Mouse (Mus musculus): ENCODE results near the gene Cryba4. TPM values are rescaled to one million over a fixed set of nuclear protein-coding genes. Genes with fewer than 3 reads are reported as not detected.

Gene Cryba4
- polyA plus RNA-seq, 1 experiment from 2014 or later, result 1.3 TPM

DNA sequence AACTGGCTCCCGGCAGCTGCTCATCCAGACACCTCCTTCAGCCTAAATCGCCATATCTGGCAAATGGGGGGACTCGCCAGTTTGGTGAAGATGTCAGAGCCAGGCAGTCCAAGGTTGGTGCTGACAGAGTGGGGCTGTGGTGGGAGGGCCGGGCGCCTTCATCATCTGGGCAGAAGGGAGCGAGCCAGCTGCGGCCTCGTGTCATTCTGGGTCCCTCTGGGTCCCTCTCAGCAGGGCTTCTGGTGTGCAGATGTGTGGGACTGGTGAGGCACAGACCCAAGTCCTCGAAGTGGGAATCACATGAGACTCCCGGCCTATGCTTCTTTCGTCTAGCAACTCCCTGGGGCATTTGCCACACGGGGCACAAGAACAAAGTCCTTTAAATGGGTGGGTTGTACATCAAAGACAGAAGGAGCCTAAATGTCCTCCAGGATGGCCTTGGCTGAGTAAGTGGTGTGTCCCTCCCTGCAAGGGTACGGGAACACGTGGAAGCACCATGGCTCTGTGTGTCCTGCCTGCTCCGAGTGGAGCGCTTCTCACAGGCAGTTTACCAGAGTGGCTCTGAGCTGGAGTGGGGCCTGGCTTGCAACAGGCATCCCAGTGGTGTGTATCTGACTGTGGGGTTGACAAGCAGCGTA is 40.1 kb upstream of the Cryba4 start:
- no peak for ATAC-seq
- no peaks in the 10 kb centered on the region for H3K36me3 ChIP-seq (ENCODE audit: control insufficient read depth, insufficient read depth)
- H3K4me1 ChIP-seq (replicated peaks; ENCODE audit: control insufficient read depth, insufficient read depth, low read length), result peaks cover 9% of the 10 kb centered on the region
- no peaks in the 10 kb centered on the region for H3K9me3 ChIP-seq (ENCODE audit: control insufficient read depth)
- WGBS, result 84% methylated on average over 17 of the region's 17 CpGs
- no peak overlapping the region for H3K9ac ChIP-seq (ENCODE audit: low read depth, low read length)
- no peaks in the 10 kb centered on the region for H3K27me3 ChIP-seq (replicated peaks; ENCODE audit: control insufficient read depth, insufficient read depth, low read length)
- no peak overlapping the region for H3K4me2 ChIP-seq (replicated peaks; ENCODE audit: low read depth)
- TF ChIP-seq CTCF (IDR thresholded peaks at IDR 0.05; ENCODE audit: low read depth), result no peak
- H3K27ac ChIP-seq (ENCODE audit: low read depth, low read length), result no peak overlapping the region
- no peak overlapping the region for H3K4me3 ChIP-seq (ENCODE audit: low read depth, low read length)

DNA sequence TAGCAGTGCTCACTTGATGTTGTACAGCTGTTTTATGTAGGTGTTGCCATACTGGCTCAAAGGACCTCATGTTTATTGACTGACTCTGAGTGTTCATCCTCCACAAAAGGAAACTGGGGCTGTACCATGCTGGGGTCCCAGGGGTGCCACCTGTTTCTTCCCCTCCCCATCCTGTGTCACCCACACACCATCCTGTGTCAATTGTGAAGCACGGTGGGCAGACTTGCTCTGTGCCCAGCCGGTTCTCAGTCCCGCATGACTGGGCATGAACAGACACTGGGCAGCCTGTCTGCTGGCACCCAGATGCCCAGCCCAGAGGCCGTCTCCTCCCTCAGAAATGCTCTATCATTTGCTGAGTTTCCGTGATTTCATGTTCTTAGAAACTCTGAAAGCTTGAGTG is 39.5 kb upstream of the Cryba4 start:
- Histone ChIP-seq H3K27me3 (replicated peaks; ENCODE audit: control insufficient read depth, insufficient read depth, low read length) (no peaks in the 10 kb centered on the region), H3K27ac (ENCODE audit: low read depth, low read length) (no peak overlapping the region), H3K36me3 (ENCODE audit: control insufficient read depth, insufficient read depth) (no peaks in the 10 kb centered on the region), H3K4me1 (replicated peaks; ENCODE audit: control insufficient read depth, insufficient read depth, low read length) (peaks cover 7% of the 10 kb centered on the region), H3K9me3 (ENCODE audit: control insufficient read depth) (no peaks in the 10 kb centered on the region), H3K4me2 (replicated peaks; ENCODE audit: low read depth) (no peak overlapping the region), H3K4me3 (ENCODE audit: low read depth, low read length) (no peak overlapping the region), H3K9ac (ENCODE audit: low read depth, low read length) (no peak overlapping the region)
- ATAC-seq, result no peak
- no peak for TF ChIP-seq CTCF (IDR thresholded peaks at IDR 0.05; ENCODE audit: low read depth)
- 88% methylated on average over 5 of the region's 5 CpGs for WGBS

DNA sequence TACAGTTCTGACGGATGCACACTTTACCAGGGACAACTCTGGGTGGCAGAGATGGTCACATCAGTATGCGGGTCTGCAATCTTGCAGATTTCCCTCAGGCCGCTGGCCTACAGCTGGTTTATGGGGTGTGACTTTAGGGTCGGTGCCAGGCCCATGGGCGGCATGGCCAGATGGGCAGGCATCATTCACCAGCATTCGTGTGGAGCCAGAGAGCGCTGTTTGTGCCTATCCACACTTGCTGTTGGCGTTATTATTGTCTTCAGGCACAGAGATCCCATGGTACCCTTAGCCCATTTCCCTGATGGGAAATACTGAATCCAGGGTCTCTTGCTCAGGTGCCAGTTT is 38.2 kb upstream of the Cryba4 start:
- H3K4me3 ChIP-seq (ENCODE audit: low read depth, low read length), result no peak overlapping the region
- H3K36me3 ChIP-seq (ENCODE audit: control insufficient read depth, insufficient read depth), result no peaks in the 10 kb centered on the region
- no peak overlapping the region for H3K9ac ChIP-seq (ENCODE audit: low read depth, low read length)
- no peak for ATAC-seq
- peaks cover 3% of the 10 kb centered on the region for H3K4me1 ChIP-seq (replicated peaks; ENCODE audit: control insufficient read depth, insufficient read depth, low read length)
- WGBS, result 88% methylated on average over 8 of the region's 8 CpGs
- H3K9me3 ChIP-seq (ENCODE audit: control insufficient read depth), result no peaks in the 10 kb centered on the region
- no peak overlapping the region for H3K4me2 ChIP-seq (replicated peaks; ENCODE audit: low read depth)
- no peaks in the 10 kb centered on the region for H3K27me3 ChIP-seq (replicated peaks; ENCODE audit: control insufficient read depth, insufficient read depth, low read length)
- H3K27ac ChIP-seq (ENCODE audit: low read depth, low read length), result no peak overlapping the region
- no peak for TF ChIP-seq CTCF (IDR thresholded peaks at IDR 0.05; ENCODE audit: low read depth)

DNA sequence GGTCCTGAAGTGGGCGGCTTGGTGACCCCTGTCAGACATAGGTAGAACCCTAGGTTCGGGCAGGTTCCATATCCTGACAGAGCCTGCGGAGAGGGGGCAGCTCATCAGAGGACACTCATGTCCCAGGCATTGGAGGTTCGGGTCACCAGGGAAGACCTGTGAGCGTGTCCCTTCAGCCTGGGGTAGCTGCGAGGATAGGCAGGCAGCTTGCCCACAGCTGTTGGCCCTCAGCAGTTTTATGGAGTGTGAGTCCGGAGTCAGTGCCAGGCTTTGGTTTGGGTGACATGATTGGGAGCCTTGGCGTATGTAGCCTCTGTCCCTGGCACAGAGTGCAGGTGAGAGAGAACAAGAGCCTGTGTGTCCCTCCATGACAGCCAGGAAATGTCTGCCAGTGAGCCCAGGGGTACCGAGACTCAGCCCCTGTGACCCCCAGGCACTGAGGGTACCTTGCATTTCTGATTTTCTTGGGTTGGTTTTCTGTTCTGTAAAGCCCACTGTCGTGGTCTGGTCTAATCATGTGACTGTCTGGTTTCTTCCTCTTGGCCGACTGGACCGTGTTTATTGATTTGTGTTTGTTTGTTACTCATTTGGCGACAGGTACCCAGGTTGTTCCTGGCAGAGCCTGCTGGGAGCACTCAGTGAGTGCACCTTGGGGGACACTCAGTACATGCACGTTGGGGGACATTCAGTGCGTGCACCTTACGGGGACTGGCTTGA is 37.7 kb upstream of the Cryba4 start:
- no peak for TF ChIP-seq CTCF (IDR thresholded peaks at IDR 0.05; ENCODE audit: low read depth)
- Histone ChIP-seq H3K27me3 (replicated peaks; ENCODE audit: control insufficient read depth, insufficient read depth, low read length) (no peaks in the 10 kb centered on the region), H3K27ac (ENCODE audit: low read depth, low read length) (no peak overlapping the region), H3K9ac (ENCODE audit: low read depth, low read length) (no peak overlapping the region), H3K4me3 (ENCODE audit: low read depth, low read length) (no peak overlapping the region), H3K9me3 (ENCODE audit: control insufficient read depth) (no peaks in the 10 kb centered on the region), H3K4me1 (replicated peaks; ENCODE audit: control insufficient read depth, insufficient read depth, low read length) (peaks cover 3% of the 10 kb centered on the region), H3K4me2 (replicated peaks; ENCODE audit: low read depth) (0 out of 2 replicates have a peak overlapping the region, but pooled peaks have one; percentile 13), H3K36me3 (ENCODE audit: control insufficient read depth, insufficient read depth) (no peaks in the 10 kb centered on the region)
- 80% methylated on average over 16 of the region's 16 CpGs for WGBS
- no peak for ATAC-seq

DNA sequence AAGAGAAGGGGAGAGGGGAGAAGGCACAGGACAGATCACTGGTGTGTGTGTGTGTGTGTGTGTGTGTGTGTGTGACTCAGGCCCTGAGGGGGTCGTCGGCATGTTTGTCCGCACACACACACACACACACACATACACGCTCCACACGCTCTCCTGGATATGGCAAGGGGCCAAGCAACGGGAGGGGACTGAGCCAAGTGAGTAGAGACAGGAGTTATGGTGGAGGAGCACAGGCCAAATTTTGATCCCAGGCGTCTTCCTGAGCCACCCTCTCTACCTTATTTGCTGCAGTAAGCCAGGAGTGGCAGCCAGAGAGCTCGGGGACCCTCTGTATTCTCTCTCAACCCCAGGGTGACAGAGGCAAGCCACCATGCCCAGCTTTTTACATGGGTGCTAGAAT is 36.9 kb upstream of the Cryba4 start:
- H3K9ac ChIP-seq (ENCODE audit: low read depth, low read length), result no peak overlapping the region
- H3K9me3 ChIP-seq (ENCODE audit: control insufficient read depth), result no peaks in the 10 kb centered on the region
- H3K36me3 ChIP-seq (ENCODE audit: control insufficient read depth, insufficient read depth), result no peaks in the 10 kb centered on the region
- no peak for ATAC-seq
- 50% methylated on average over 8 of the region's 8 CpGs for WGBS
- no peaks in the 10 kb centered on the region for H3K27me3 ChIP-seq (replicated peaks; ENCODE audit: control insufficient read depth, insufficient read depth, low read length)
- TF ChIP-seq CTCF (IDR thresholded peaks at IDR 0.05; ENCODE audit: low read depth), result no peak
- H3K4me3 ChIP-seq (ENCODE audit: low read depth, low read length), result no peak overlapping the region
- no peak overlapping the region for H3K4me2 ChIP-seq (replicated peaks; ENCODE audit: low read depth)
- H3K27ac ChIP-seq (ENCODE audit: low read depth, low read length), result no peak overlapping the region
- peaks cover 3% of the 10 kb centered on the region for H3K4me1 ChIP-seq (replicated peaks; ENCODE audit: control insufficient read depth, insufficient read depth, low read length)

DNA sequence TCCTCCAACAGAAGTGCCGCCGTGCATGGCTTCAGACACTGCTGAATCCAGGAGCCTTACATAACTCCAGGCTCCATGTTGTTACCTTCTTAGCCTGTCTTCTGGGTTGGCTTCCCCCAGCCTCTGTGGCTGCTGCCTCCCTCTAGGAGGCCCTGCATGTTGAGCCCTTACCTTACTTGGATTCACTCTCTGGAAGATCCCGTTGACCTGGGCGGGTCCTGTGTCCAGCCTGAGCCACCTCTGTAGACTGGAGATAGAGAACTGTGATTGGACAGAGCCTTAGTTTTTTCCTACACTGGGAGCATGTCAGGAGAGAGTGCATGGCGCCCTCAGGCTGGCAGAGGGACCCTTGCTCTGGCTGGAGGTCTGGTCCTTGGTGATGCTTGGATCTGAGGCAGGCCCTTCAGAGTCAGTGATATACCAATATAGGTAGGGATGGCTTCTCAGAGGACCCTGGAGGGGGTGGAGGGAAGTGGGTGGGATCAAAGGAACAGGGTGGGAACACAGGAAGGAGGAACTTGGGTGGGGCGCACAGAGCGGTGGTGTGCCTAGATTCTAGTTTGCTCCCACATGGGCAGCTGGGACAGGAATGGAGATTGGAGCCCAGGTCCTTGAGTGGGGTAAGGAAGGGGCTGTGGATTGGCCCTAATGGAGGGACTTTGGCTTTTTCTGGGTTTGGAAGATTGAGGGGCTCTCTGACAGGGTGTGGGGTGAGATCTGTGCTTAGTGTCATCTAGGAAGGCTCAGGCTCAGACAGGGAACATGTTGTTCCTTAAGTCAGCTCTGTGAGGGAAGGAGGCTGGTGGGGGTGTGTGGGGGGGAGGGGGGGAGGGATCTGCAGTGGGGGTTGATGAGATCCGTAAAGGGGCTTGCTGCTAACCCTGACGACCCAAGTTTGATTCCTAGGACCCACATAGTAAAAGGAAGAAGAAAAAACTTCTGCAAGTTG is 36.1 kb upstream of the Cryba4 start:
- Histone ChIP-seq H3K36me3 (ENCODE audit: control insufficient read depth, insufficient read depth) (no peaks in the 10 kb centered on the region), H3K4me2 (replicated peaks; ENCODE audit: low read depth) (0 out of 2 replicates have a peak overlapping the region, but pooled peaks have one; percentile 9), H3K27me3 (replicated peaks; ENCODE audit: control insufficient read depth, insufficient read depth, low read length) (no peaks in the 10 kb centered on the region), H3K9me3 (ENCODE audit: control insufficient read depth) (no peaks in the 10 kb centered on the region), H3K27ac (ENCODE audit: low read depth, low read length) (peak overlapping the region; percentile 80), H3K9ac (ENCODE audit: low read depth, low read length) (no peak overlapping the region), H3K4me1 (replicated peaks; ENCODE audit: control insufficient read depth, insufficient read depth, low read length) (peaks cover 3% of the 10 kb centered on the region; the same call in 1 of the 2 replicates), H3K4me3 (ENCODE audit: low read depth, low read length) (no peak overlapping the region)
- TF ChIP-seq CTCF (IDR thresholded peaks at IDR 0.05; ENCODE audit: low read depth), result no peak
- 66% methylated on average over 9 of the region's 9 CpGs for WGBS
- no peak for ATAC-seq
